Mouse (Mus musculus) gonadal fat pad, adult 2 months (tissue): ENCODE results near the gene Tmem97. TPM values are rescaled to one million over a fixed set of nuclear protein-coding genes. Genes with fewer than 3 reads are reported as not detected.
"Not testable (repeated sequence)": the region's sequence is repeated elsewhere in the genome, so short reads cannot be mapped to it uniquely, and the experiment has no call there.

Experiments
- DNase-seq: peaks from one replicate; pipeline ENCODE4 v3.0.0-alpha.2; 2012; ENCODE audit warnings: low read depth
- polyA plus RNA-seq: library from polyadenylated mRNA; depleted of rRNA; stranded (reverse); fragments of >200 nt; gene quantifications from 2 replicates; pipeline ENCODE4 v1.2.3, GENCODE M21; 2012; rRNA removed

Tmem97 gene
- 28.2 and 31.0 TPM in 2 replicates for polyA plus RNA-seq

- DNase-seq = no peak
Observed at GRCm38 (mm10) chr11:78550168-78551058, at the start of gene Tmem97. TSS of gene Tmem97 (minus strand) at chr11:78550777.

GRCm38 (mm10) chr11:78600051-78600450 is 49.5 kb upstream of the Tmem97 start:
- no peak for DNase-seq

GRCm38 (mm10) chr11:78598763-78599415 is 48.3 kb upstream of the Tmem97 start:
- DNase-seq = no peak

GRCm38 (mm10) chr11:78596750-78597149 is 46.2 kb upstream of the Tmem97 start:
- no peak for DNase-seq

GRCm38 (mm10) chr11:78595773-78596172 is 45.2 kb upstream of the Tmem97 start:
- no peak for DNase-seq

GRCm38 (mm10) chr11:78594271-78594964 is 43.8 kb upstream of the Tmem97 start:
- DNase-seq = no peak

- DNase-seq = not testable (repeated sequence)
Observed at GRCm38 (mm10) chr11:78587677-78588076, 37.1 kb upstream of the Tmem97 start.

- no peak for DNase-seq
Observed at GRCm38 (mm10) chr11:78586099-78586498, 35.5 kb upstream of the Tmem97 start.

- DNase-seq = no peak
Observed at GRCm38 (mm10) chr11:78582848-78583247, 32.3 kb upstream of the Tmem97 start.

GRCm38 (mm10) chr11:78574975-78575374 is 24.4 kb upstream of the Tmem97 start:
- no peak for DNase-seq

- DNase-seq = no peak
Observed at GRCm38 (mm10) chr11:78574536-78574935, 24.0 kb upstream of the Tmem97 start.

GRCm38 (mm10) chr11:78574031-78574430 is 23.5 kb upstream of the Tmem97 start:
- DNase-seq = not testable (repeated sequence)

- DNase-seq = no peak
Observed at GRCm38 (mm10) chr11:78571854-78572253, 21.3 kb upstream of the Tmem97 start.

- no peak for DNase-seq
Observed at GRCm38 (mm10) chr11:78571441-78571840, 20.9 kb upstream of the Tmem97 start.

GRCm38 (mm10) chr11:78569806-78570205 is 19.2 kb upstream of the Tmem97 start:
- DNase-seq = no peak

- no peak for DNase-seq
Observed at GRCm38 (mm10) chr11:78568827-78569226, 18.2 kb upstream of the Tmem97 start.

- DNase-seq = no peak
Observed at GRCm38 (mm10) chr11:78567614-78568013, 17.0 kb upstream of the Tmem97 start.

- no peak for DNase-seq
Observed at GRCm38 (mm10) chr11:78566775-78567174, 16.2 kb upstream of the Tmem97 start.

GRCm38 (mm10) chr11:78560447-78560846 is 9.9 kb upstream of the Tmem97 start:
- DNase-seq = no peak

GRCm38 (mm10) chr11:78557241-78557640 is 6.7 kb upstream of the Tmem97 start:
- no peak for DNase-seq

GRCm38 (mm10) chr11:78556070-78556469 is 5.5 kb upstream of the Tmem97 start:
- no peak for DNase-seq

- no peak for DNase-seq
Observed at GRCm38 (mm10) chr11:78555623-78556022, 5.0 kb upstream of the Tmem97 start.
